Mouse (Mus musculus) activated CD4-positive, CD25-positive, alpha-beta regulatory T cell, adult 4 months (primary cell): ENCODE results near the gene Sbno2. TPM values are rescaled to one million over a fixed set of nuclear protein-coding genes. Genes with fewer than 3 reads are reported as not detected.
"Not testable (repeated sequence)": the region's sequence is repeated elsewhere in the genome, so short reads cannot be mapped to it uniquely, and the experiment has no call there.

Experiments
- ATAC-seq: one replicate; pipeline ENCODE4 v1.8.0; 2017
- polyA plus RNA-seq, 2 experiments: library from polyadenylated mRNA; unstranded; fragments of 100-300 nt; shearing (Covaris generic); gene quantifications; one replicate each; pipeline ENCODE4 v1.2.1; 2017

Gene Sbno2
- polyA plus RNA-seq, 2 experiments from 2014 or later = 26.8 to 32.5 TPM

GRCm38 (mm10) chr10:80056506-80056905 is 48.9 kb downstream of the Sbno2 start:
- ATAC-seq = no peak

- no peak for ATAC-seq
Measured at GRCm38 (mm10) chr10:80055891-80056290, 49.5 kb downstream of the Sbno2 start.

- ATAC-seq = no peak
Measured at GRCm38 (mm10) chr10:80055364-80055763, 50.0 kb downstream of the Sbno2 start.

- ATAC-seq = not testable (repeated sequence)
Measured at GRCm38 (mm10) chr10:80054911-80055310, 50.5 kb downstream of the Sbno2 start.

GRCm38 (mm10) chr10:80053831-80054815 is 51.2 kb downstream of the Sbno2 start:
- peak; percentile 32 for ATAC-seq

GRCm38 (mm10) chr10:80053259-80053780 is 52.1 kb downstream of the Sbno2 start:
- peak; percentile 94 for ATAC-seq

GRCm38 (mm10) chr10:80052374-80052764 is 53.0 kb downstream of the Sbno2 start:
- ATAC-seq = no peak

- ATAC-seq = no peak
Measured at GRCm38 (mm10) chr10:80051618-80052373, 53.6 kb downstream of the Sbno2 start.

- no peak for ATAC-seq
Measured at GRCm38 (mm10) chr10:80050885-80051617, 54.3 kb downstream of the Sbno2 start.

- ATAC-seq = no peak
Measured at GRCm38 (mm10) chr10:80050244-80050643, 55.1 kb downstream of the Sbno2 start.

GRCm38 (mm10) chr10:80048834-80049233 is 56.5 kb downstream of the Sbno2 start:
- ATAC-seq = no peak

- ATAC-seq = no peak
Measured at GRCm38 (mm10) chr10:80048396-80048795, 57.0 kb downstream of the Sbno2 start.

- no peak for ATAC-seq
Measured at GRCm38 (mm10) chr10:80047041-80047565, 58.3 kb downstream of the Sbno2 start, which contains the start of gene Gpx4. Gpx4 (plus strand) TSS chr10:80047166.

GRCm38 (mm10) chr10:80045766-80046165 is 59.6 kb downstream of the Sbno2 start:
- ATAC-seq = no peak

- ATAC-seq = not testable (repeated sequence)
Measured at GRCm38 (mm10) chr10:80045364-80045763, 60.0 kb downstream of the Sbno2 start.

- no peak for ATAC-seq
Measured at GRCm38 (mm10) chr10:80044087-80044486, 61.3 kb downstream of the Sbno2 start.

- ATAC-seq = not testable (repeated sequence)
Measured at GRCm38 (mm10) chr10:80041409-80042060, 63.8 kb downstream of the Sbno2 start.

GRCm38 (mm10) chr10:80039559-80039979 is 65.8 kb downstream of the Sbno2 start, which contains the start of gene Polr2e:
Polr2e (minus strand) TSS chr10:80039795.
- peak; percentile 92 for ATAC-seq

GRCm38 (mm10) chr10:80036832-80037231 is 68.5 kb downstream of the Sbno2 start:
- no peak for ATAC-seq

- ATAC-seq = no peak
Measured at GRCm38 (mm10) chr10:80035686-80036085, 69.7 kb downstream of the Sbno2 start.

GRCm38 (mm10) chr10:80035148-80035547 is 70.2 kb downstream of the Sbno2 start:
- no peak for ATAC-seq
